Mouse (Mus musculus): Measurements from ENCODE around the gene 1700017B05Rik. TPM values are rescaled to one million over a fixed set of nuclear protein-coding genes. Genes with fewer than 3 reads are reported as not detected.

Gene 1700017B05Rik
- polyA plus RNA-seq, 1 experiment = 48.0 TPM

GRCm38 (mm10) chr9:57271081-57271480 lies 8.7 kb upstream of the 1700017B05Rik start:
- Histone ChIP-seq H3K9ac (ENCODE audit: low read depth, poor library complexity, severe bottlenecking) (no peak overlapping the region), H3K36me3 (ENCODE audit: control insufficient read depth, insufficient read depth, low read length, poor library complexity, severe bottlenecking) (no peaks in the 10 kb centered on the region), H3K27ac (ENCODE audit: insufficient read depth, low read length) (no peak overlapping the region), H3K27me3 (ENCODE audit: control insufficient read depth, insufficient read depth, low read length, poor library complexity, severe bottlenecking) (no peaks in the 10 kb centered on the region), H3K4me3 (ENCODE audit: low read depth, low read length) (no peak overlapping the region), H3K4me1 (ENCODE audit: control insufficient read depth, insufficient read depth, low read length) (peaks cover 17% of the 10 kb centered on the region), H3K9me3 (replicated peaks; ENCODE audit: control insufficient read depth, insufficient read depth, low read length, poor library complexity, severe bottlenecking) (no peaks in the 10 kb centered on the region)
- no peak for TF ChIP-seq CTCF (IDR thresholded peaks at IDR 0.05; ENCODE audit: low read depth, low read length)
- TF ChIP-seq POLR2A (IDR thresholded peaks at IDR 0.05; ENCODE audit: insufficient read depth, low read length) = no peak
- TF ChIP-seq EP300 (IDR thresholded peaks at IDR 0.05; ENCODE audit: insufficient read depth, low read depth, low read length) = no peak

GRCm38 (mm10) chr9:57270399-57270798 lies 8.0 kb upstream of the 1700017B05Rik start:
- no peaks in the 10 kb centered on the region for H3K27me3 ChIP-seq (ENCODE audit: control insufficient read depth, insufficient read depth, low read length, poor library complexity, severe bottlenecking)
- H3K27ac ChIP-seq (ENCODE audit: insufficient read depth, low read length) = no peak overlapping the region
- H3K4me1 ChIP-seq (ENCODE audit: control insufficient read depth, insufficient read depth, low read length) = peaks cover 17% of the 10 kb centered on the region
- no peaks in the 10 kb centered on the region for H3K9me3 ChIP-seq (replicated peaks; ENCODE audit: control insufficient read depth, insufficient read depth, low read length, poor library complexity, severe bottlenecking)
- H3K36me3 ChIP-seq (ENCODE audit: control insufficient read depth, insufficient read depth, low read length, poor library complexity, severe bottlenecking) = no peaks in the 10 kb centered on the region
- TF ChIP-seq CTCF (IDR thresholded peaks at IDR 0.05; ENCODE audit: low read depth, low read length) = no peak
- no peak for TF ChIP-seq EP300 (IDR thresholded peaks at IDR 0.05; ENCODE audit: insufficient read depth, low read depth, low read length)
- no peak for TF ChIP-seq POLR2A (IDR thresholded peaks at IDR 0.05; ENCODE audit: insufficient read depth, low read length)
- no peak overlapping the region for H3K4me3 ChIP-seq (ENCODE audit: low read depth, low read length)
- H3K9ac ChIP-seq (ENCODE audit: low read depth, poor library complexity, severe bottlenecking) = no peak overlapping the region

GRCm38 (mm10) chr9:57269384-57269783 lies 7.0 kb upstream of the 1700017B05Rik start:
- peaks cover 17% of the 10 kb centered on the region for H3K4me1 ChIP-seq (ENCODE audit: control insufficient read depth, insufficient read depth, low read length)
- no peak overlapping the region for H3K4me3 ChIP-seq (ENCODE audit: low read depth, low read length)
- no peak overlapping the region for H3K9ac ChIP-seq (ENCODE audit: low read depth, poor library complexity, severe bottlenecking)
- H3K27ac ChIP-seq (ENCODE audit: insufficient read depth, low read length) = no peak overlapping the region
- TF ChIP-seq EP300 (IDR thresholded peaks at IDR 0.05; ENCODE audit: insufficient read depth, low read depth, low read length) (no peak), POLR2A (IDR thresholded peaks at IDR 0.05; ENCODE audit: insufficient read depth, low read length) (no peak), CTCF (IDR thresholded peaks at IDR 0.05; ENCODE audit: low read depth, low read length) (no peak)
- H3K27me3 ChIP-seq (ENCODE audit: control insufficient read depth, insufficient read depth, low read length, poor library complexity, severe bottlenecking) = no peaks in the 10 kb centered on the region
- no peaks in the 10 kb centered on the region for H3K9me3 ChIP-seq (replicated peaks; ENCODE audit: control insufficient read depth, insufficient read depth, low read length, poor library complexity, severe bottlenecking)
- H3K36me3 ChIP-seq (ENCODE audit: control insufficient read depth, insufficient read depth, low read length, poor library complexity, severe bottlenecking) = no peaks in the 10 kb centered on the region

- peaks cover 14% of the 10 kb centered on the region for H3K4me1 ChIP-seq (ENCODE audit: control insufficient read depth, insufficient read depth, low read length)
- H3K9me3 ChIP-seq (replicated peaks; ENCODE audit: control insufficient read depth, insufficient read depth, low read length, poor library complexity, severe bottlenecking) = no peaks in the 10 kb centered on the region
- no peak for TF ChIP-seq CTCF (IDR thresholded peaks at IDR 0.05; ENCODE audit: low read depth, low read length)
- no peak for TF ChIP-seq EP300 (IDR thresholded peaks at IDR 0.05; ENCODE audit: insufficient read depth, low read depth, low read length)
- no peak for TF ChIP-seq POLR2A (IDR thresholded peaks at IDR 0.05; ENCODE audit: insufficient read depth, low read length)
- no peaks in the 10 kb centered on the region for H3K27me3 ChIP-seq (ENCODE audit: control insufficient read depth, insufficient read depth, low read length, poor library complexity, severe bottlenecking)
- H3K4me3 ChIP-seq (ENCODE audit: low read depth, low read length) = no peak overlapping the region
- no peak overlapping the region for H3K9ac ChIP-seq (ENCODE audit: low read depth, poor library complexity, severe bottlenecking)
- no peaks in the 10 kb centered on the region for H3K36me3 ChIP-seq (ENCODE audit: control insufficient read depth, insufficient read depth, low read length, poor library complexity, severe bottlenecking)
- H3K27ac ChIP-seq (ENCODE audit: insufficient read depth, low read length) = no peak overlapping the region
These were observed 6.2 kb upstream of the 1700017B05Rik start for GRCm38 (mm10) chr9:57268575-57268974.

GRCm38 (mm10) chr9:57268078-57268477 lies 5.7 kb upstream of the 1700017B05Rik start:
- no peak overlapping the region for H3K4me3 ChIP-seq (ENCODE audit: low read depth, low read length)
- H3K36me3 ChIP-seq (ENCODE audit: control insufficient read depth, insufficient read depth, low read length, poor library complexity, severe bottlenecking) = no peaks in the 10 kb centered on the region
- TF ChIP-seq POLR2A (IDR thresholded peaks at IDR 0.05; ENCODE audit: insufficient read depth, low read length) (no peak), EP300 (IDR thresholded peaks at IDR 0.05; ENCODE audit: insufficient read depth, low read depth, low read length) (no peak), CTCF (IDR thresholded peaks at IDR 0.05; ENCODE audit: low read depth, low read length) (no peak)
- no peak overlapping the region for H3K9ac ChIP-seq (ENCODE audit: low read depth, poor library complexity, severe bottlenecking)
- H3K27me3 ChIP-seq (ENCODE audit: control insufficient read depth, insufficient read depth, low read length, poor library complexity, severe bottlenecking) = no peaks in the 10 kb centered on the region
- H3K27ac ChIP-seq (ENCODE audit: insufficient read depth, low read length) = no peak overlapping the region
- peaks cover 12% of the 10 kb centered on the region for H3K4me1 ChIP-seq (ENCODE audit: control insufficient read depth, insufficient read depth, low read length)
- no peaks in the 10 kb centered on the region for H3K9me3 ChIP-seq (replicated peaks; ENCODE audit: control insufficient read depth, insufficient read depth, low read length, poor library complexity, severe bottlenecking)

GRCm38 (mm10) chr9:57267421-57267820 lies 5.0 kb upstream of the 1700017B05Rik start:
- TF ChIP-seq POLR2A (IDR thresholded peaks at IDR 0.05; ENCODE audit: insufficient read depth, low read length) (no peak), CTCF (IDR thresholded peaks at IDR 0.05; ENCODE audit: low read depth, low read length) (no peak), EP300 (IDR thresholded peaks at IDR 0.05; ENCODE audit: insufficient read depth, low read depth, low read length) (no peak)
- H3K36me3 ChIP-seq (ENCODE audit: control insufficient read depth, insufficient read depth, low read length, poor library complexity, severe bottlenecking) = no peaks in the 10 kb centered on the region
- no peaks in the 10 kb centered on the region for H3K9me3 ChIP-seq (replicated peaks; ENCODE audit: control insufficient read depth, insufficient read depth, low read length, poor library complexity, severe bottlenecking)
- no peak overlapping the region for H3K27ac ChIP-seq (ENCODE audit: insufficient read depth, low read length)
- H3K27me3 ChIP-seq (ENCODE audit: control insufficient read depth, insufficient read depth, low read length, poor library complexity, severe bottlenecking) = no peaks in the 10 kb centered on the region
- H3K9ac ChIP-seq (ENCODE audit: low read depth, poor library complexity, severe bottlenecking) = no peak overlapping the region
- peaks cover 6% of the 10 kb centered on the region for H3K4me1 ChIP-seq (ENCODE audit: control insufficient read depth, insufficient read depth, low read length)
- no peak overlapping the region for H3K4me3 ChIP-seq (ENCODE audit: low read depth, low read length)
